Mouse (Mus musculus) spleen, adult 12 weeks (tissue): ENCODE measurements around the gene Erg.

Experiments
- DNase-seq: peaks from one replicate; pipeline ENCODE4 v3.0.0; 2022; ENCODE audit warnings: low spot score

Gene Erg

DNA sequence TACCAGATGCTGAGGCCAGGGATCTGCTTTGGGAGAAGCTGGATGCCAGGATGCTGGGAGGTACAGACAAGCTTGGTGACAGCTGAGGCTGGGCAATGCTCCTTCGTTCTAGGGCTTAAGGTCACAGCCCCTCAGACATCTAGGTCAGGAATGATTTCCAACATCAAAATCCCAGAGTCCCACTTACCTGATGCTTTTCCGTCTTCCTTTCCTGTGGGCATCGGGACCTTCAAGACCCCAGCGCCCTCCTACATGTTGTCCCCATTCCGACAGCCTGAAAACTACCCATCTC, at the start of gene Erg:
Gene Erg, minus strand, starts transcription at position 283 of the 292 bp plus-strand sequence.
- no peak for DNase-seq

DNA sequence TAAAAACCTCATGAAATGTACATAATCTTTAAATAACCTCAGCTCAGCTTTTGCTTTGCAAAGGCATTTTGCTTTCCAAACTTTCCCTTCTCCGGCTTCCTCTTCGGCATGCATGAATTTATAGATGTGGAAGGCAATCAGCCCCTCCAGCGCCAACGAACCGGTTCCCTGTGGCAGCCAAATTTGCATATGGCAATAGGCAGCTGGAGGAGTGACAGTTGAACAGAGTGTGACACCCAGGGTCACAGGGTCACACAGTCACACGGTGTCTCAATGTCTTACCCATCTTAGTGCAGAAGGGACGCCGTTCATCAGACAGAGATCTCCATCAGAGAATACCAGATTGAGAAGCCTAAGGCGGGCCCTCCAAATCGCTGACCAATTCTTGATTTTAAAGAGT, 45.4 kb upstream of the Erg start:
- DNase-seq, result no peak

GRCm38 (mm10) chr16:95623876-95624770, 37.7 kb upstream of the Erg start:
- DNase-seq, result no peak

DNA sequence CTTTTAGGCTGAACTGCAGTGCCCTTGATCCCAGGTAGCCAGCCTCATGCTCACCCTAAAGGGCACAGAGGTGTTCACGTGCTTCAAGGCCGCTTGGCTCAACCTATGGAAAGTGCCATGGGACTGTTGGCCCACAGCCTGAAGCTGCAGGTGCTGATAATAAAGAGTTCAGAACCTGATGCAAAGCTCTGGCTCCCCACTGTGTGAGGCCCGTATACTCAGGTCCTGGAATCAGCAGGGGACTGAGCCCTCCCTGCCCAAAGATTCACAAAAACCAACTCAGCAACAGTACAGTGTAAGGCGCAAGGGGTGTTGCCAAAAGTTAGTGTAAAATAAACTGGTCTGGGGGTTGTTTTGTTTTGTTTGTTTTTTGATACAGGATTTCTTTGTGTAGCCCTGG, 36.7 kb upstream of the Erg start:
- DNase-seq, result no peak

DNA sequence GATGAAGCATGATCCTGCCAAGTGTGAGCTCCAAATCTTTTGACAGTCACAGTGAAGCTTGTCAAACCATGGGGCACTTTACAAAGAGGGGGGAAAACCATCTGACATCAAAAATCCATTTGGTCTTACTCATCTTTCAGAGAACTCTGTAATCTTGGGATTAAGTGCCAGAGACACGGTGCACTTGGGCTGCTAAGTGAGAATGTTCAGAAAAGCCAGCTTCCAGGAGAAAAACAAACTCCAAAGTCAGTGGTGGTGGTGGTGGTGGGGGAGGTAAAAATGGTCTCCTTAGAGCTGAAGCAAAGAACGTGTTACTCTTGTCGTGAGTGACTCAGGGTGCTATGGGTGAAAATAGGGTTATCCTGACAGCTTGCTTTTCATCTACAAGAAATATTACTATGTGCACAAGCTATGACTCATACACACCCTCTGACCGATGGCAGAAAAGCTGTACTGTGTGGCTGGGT, 33.5 kb upstream of the Erg start:
- no peak for DNase-seq

DNA sequence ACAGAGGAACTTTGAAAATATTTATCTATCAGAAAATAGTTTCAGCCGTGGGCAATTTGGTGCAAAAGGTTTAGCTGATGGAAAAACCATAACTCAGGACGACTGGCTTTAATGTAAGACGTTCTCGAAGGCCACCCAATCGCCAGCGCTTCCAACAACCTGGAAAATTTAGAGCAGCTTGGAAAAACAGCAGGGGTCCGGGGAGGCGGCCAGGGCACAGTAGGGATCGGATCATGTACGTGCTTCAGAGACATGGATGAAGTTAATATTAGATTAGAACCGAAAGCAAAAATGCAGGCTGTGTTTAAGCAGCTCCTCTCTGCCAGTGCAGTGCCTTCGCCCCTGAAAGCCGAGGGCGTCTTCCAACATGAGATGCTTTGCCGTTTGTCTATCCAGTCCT, 31.8 kb upstream of the Erg start:
- DNase-seq, result no peak

GRCm38 (mm10) chr16:95617720-95618119, 31.3 kb upstream of the Erg start:
- no peak for DNase-seq

DNA sequence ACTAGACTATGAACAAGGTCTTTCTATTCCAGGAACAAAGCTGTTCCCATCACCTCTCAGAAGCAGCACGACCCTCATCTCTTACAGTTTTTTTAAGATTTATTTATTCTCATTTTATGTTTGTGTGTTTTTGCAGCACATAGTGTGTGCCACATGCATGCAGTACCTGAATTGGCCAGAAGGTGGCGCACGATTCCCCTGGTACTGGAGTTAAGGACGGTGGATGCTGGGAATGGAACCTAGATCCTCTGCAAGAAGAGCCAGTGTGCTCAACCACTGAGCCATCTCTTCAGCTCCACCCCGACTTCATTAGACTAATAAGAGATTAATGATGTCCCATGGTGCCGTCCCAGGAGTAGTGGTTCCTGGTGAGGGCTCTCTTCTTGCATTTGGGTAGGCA, 29.2 kb upstream of the Erg start:
- DNase-seq, result peak; percentile 35

DNA sequence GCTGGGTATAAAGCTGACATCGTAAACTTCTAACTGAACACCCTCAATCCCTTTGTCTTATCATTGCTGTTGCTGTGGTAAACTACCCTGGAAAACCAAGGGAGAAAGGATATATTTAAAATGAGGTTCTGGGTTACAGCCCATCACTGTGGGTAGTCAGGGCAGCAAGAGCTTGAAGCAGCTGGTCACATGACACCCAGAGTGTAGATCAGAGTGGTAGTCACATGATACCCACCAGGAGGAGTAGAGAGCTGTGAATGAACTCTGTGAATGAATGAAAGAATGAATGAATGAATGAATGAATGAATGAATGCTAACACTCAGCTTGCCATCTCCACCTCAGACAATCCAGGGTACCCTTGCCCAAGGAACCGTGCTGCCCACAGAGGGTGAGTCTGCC, 28.1 kb upstream of the Erg start:
- DNase-seq, result no peak

GRCm38 (mm10) chr16:95611982-95612746, 25.8 kb upstream of the Erg start:
- no peak for DNase-seq

DNA sequence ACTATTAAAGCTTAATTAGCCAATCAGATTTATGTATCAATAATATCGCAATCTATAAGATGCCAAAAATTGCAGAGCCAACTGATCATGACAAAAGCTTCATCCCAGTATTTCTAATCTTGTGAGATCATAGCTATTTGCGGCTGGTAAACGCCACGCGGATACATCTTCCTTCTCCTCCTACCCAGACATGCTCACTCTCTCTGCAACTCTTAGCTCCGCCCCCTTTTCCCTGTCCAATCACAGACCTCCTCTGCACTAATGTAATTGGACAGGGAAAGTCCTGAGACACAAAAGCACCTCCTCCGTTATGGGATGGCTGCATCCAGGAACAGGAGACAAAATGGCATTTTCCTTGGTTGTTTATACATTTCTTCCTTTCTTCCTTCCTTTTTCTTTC, 22.2 kb upstream of the Erg start:
- no peak for DNase-seq

- DNase-seq, result peak; percentile 42
Measured at GRCm38 (mm10) chr16:95605304-95605703, 18.9 kb upstream of the Erg start.

GRCm38 (mm10) chr16:95602504-95602903, 16.1 kb upstream of the Erg start:
- DNase-seq, result no peak

DNA sequence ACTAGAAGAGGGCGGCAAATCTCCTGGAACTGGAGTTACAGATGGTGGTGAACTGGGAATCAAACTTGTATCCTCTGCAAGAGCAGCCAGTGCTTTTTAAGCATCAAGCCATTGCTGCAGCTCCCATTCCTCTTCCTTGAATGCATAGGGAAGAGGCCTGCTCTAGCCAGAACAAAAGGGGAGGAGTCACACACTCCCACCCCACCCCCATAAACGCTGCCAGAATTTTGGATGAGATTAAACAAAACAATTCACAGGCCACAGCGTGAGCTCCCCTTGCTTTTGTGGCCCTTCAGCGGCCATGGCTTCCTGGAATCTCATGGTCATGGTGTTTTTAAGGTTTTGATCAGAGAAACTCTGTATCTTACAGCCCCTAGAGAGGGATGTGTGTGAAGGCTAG, 15.4 kb upstream of the Erg start:
- no peak for DNase-seq

GRCm38 (mm10) chr16:95601219-95601580, 14.8 kb upstream of the Erg start:
- DNase-seq, result no peak

DNA sequence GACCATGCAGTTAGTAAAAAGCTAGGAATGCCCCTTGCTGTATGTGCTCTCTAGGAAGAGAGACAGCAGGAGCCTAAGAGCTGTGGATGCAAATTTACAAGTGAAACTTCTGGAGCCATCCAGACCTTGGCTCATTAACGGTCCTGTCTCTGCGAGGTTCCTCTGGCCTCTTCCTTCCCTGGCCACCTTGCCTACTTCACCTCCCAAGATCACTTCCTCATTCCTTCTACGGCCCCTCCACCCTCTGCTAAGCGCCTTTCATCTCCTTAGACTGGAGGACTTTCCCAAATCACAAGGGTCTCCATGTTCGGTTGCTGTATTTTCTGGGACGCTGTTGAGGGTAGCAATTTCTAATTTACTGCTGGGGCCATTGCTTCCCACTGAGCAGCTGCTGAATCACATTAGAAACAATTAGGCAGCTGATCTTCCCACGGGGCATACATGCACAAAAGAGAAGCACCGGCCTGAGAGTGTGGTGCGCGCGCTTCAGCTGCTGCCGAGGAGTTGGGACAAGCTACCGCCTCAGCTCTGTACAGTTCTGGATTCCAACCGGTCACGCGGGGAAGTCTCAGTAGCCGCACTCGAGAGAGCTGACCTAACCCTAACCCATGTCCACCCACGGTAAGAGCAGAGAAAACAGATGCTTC, 14.3 kb upstream of the Erg start:
- no peak for DNase-seq

DNA sequence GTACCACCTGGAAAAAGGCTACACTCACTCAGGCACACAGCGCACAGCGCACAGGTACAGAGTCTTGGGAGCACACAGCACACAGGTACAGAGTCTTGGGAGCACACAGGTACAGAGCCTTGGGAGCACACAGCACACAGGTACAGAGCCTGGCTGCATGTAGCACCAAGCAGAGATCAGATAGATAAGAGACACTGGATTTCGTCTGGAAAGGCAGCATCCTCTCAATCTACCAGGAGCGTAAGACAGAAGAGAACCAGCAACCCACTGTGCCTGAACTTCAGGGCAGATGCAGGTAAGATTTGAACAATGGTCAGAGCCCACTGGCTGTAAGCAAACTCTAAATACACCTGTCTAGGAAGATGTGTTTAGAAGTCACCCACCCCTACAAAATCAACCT, 12.5 kb upstream of the Erg start:
- no peak for DNase-seq

DNA sequence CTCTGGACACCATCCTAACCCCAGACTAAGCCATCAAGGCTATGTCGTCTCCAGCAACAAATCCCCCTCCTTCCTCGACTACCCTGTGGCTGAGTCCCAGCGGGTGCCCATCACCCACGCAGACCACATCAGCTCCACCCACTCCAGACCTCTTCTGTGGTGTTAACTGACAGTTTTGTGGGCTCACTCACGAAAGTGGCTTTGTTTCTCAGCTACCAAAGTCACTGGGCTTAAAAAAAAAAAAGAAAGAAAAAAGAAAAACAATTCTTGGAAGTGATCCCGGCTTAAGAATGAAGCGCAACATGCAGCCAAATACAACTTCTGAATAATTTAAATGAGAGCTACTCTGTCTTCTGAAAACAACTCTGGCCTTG, 11.2 kb upstream of the Erg start:
- DNase-seq, result no peak

- DNase-seq, result no peak
Measured at GRCm38 (mm10) chr16:95596884-95597577, 10.6 kb upstream of the Erg start.

- DNase-seq, result no peak
Measured at GRCm38 (mm10) chr16:95588849-95589248, 2.5 kb upstream of the Erg start.

DNA sequence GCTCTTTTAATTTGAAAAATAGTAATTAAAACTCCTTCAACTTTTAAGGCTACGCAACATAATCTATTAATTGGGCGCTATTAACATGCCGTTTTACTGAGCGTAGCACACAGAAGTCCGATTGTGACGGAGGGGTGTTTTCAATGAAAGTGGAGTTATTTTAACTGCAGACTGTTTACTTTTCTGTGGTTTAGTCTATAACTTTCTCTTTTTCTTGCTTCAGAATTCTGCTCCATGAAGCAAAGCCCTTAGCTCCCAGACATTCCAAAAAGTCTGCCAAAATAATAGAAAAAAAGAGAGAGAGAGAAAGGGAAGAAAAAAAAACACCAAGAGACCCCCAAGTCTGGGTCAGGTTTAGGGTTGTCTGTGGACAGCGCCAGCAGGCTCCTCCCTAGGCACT, 333 bp upstream of the Erg start:
- no peak for DNase-seq

GRCm38 (mm10) chr16:95585541-95586310, 667 bp downstream of the Erg start:
- DNase-seq, result no peak
